Mouse (Mus musculus): ENCODE measurements around the gene Il13ra1. TPM values are rescaled to one million over a fixed set of nuclear protein-coding genes. Genes with fewer than 3 reads are reported as not detected.

Gene Il13ra1
- total RNA-seq, 2 experiments from 2014 or later: 0.19 to 4.4 TPM

GRCm38 (mm10) chrX:36186443-36186842 is 74.5 kb downstream of the Il13ra1 start:
- ATAC-seq (replicated peaks; ENCODE audit: low FRiP score, poor library complexity, severe bottlenecking): no peak

DNA sequence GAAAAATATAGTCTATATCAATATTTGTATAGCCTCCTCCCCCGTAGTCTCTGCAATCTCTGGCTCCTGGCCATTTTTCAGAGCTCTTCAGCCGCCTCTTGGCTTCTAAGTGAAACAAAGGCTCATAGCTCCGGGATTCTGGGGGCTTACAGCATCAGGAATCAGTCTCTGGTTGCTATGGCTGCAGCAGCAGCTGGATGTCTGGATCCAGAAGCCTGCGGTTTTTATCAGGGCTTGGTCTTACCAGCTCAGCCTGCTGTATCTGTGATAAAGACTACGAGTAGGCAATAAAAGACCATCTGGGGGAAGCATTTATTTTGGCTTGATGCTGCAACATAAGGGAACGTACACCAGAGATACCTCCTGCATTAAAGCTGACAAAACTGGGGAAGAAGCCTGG is 82.0 kb downstream of the Il13ra1 start:
- no peak for ATAC-seq (replicated peaks; ENCODE audit: low FRiP score, poor library complexity, severe bottlenecking)

DNA sequence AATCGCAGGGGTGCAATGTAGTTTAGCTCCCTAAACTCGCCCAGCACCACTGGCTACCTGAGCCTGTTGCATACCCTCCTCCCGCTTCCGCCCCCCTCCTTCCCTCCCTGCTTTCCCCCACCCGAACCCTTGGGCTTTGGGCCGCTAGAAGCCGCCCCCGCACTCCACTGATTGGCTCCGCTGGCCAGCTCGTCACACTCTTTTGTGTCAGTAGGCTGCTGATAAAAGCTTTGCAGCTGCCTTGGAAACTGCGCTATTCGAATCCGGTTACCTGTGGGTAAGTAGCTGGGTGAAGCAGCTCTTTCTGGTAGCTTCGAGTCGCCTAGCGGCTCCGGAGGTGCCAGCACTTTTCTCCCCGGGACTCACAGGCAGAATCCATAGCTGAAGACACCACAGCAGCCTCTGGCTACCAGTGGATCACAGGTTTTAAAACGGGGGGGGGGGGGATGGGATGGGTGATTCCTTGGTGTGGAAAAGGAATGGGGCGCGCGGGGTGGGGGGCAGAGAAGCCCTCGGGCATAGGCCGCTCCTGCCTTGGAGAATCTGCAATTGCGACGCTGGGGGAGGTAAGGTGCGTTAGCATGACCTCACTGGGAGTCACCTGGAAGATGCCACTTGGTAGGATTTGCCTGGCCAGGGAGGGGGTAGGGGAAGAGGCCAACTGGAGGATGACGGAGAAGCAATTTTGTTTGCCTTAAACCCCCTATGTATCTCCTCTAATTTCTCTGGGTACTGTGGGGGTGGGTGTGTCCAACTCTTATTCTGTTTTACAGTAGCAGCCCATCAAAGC is 84.0 kb downstream of the Il13ra1 start, which contains the start of gene Zcchc12:
Gene Zcchc12 (plus strand): TSS at position 169 of the 790 bp plus-strand sequence.
- ATAC-seq (replicated peaks; ENCODE audit: low FRiP score, poor library complexity, severe bottlenecking): no peak

- ATAC-seq (replicated peaks; ENCODE audit: low FRiP score, poor library complexity, severe bottlenecking): no peak
Observed at GRCm38 (mm10) chrX:36209554-36209953, 97.6 kb downstream of the Il13ra1 start.

- ATAC-seq (replicated peaks; ENCODE audit: low FRiP score, poor library complexity, severe bottlenecking): no peak
Observed at GRCm38 (mm10) chrX:36211216-36211615, 99.3 kb downstream of the Il13ra1 start.

Other genes starting within 250 kb of the Il13ra1 start
- gene Dock11, start 223.3 kb upstream of the Il13ra1 start, total RNA-seq (2015; ENCODE audit: low replicate concordance): 38.0 and 41.0 TPM in 2 replicates
- gene Dock11, start 223.3 kb upstream of the Il13ra1 start, total RNA-seq (2017; ENCODE audit: low replicate concordance): 24.5 and 28.1 TPM in 2 replicates
- gene Zcchc12, start 83.8 kb downstream of the Il13ra1 start, total RNA-seq (2015; ENCODE audit: low replicate concordance): not detected in 2 replicates
- gene Zcchc12, start 83.8 kb downstream of the Il13ra1 start, total RNA-seq (2017; ENCODE audit: low replicate concordance): not detected in 2 replicates
- 1.5 and 3.3 TPM in 2 replicates for gene Lonrf3, start 216.2 kb downstream of the Il13ra1 start, total RNA-seq (2015; ENCODE audit: low replicate concordance)
- gene Lonrf3, start 216.2 kb downstream of the Il13ra1 start, total RNA-seq (2017; ENCODE audit: low replicate concordance): 4.9 and 8.2 TPM in 2 replicates

Data from erythroblast, adult 5-6 weeks (primary cell).